Mouse (Mus musculus): ENCODE data around the gene Adgrb2.

The Adgrb2 gene

GRCm38 (mm10) chr4:130071758-130072157 is 87.1 kb downstream of the Adgrb2 start:
- in situ Hi-C loops (cut with MboI): no loop called here

Measured in mature B cell (primary cell).